ENCODE assay signal across 8 mouse cellular contexts in the genomic region with DNA sequence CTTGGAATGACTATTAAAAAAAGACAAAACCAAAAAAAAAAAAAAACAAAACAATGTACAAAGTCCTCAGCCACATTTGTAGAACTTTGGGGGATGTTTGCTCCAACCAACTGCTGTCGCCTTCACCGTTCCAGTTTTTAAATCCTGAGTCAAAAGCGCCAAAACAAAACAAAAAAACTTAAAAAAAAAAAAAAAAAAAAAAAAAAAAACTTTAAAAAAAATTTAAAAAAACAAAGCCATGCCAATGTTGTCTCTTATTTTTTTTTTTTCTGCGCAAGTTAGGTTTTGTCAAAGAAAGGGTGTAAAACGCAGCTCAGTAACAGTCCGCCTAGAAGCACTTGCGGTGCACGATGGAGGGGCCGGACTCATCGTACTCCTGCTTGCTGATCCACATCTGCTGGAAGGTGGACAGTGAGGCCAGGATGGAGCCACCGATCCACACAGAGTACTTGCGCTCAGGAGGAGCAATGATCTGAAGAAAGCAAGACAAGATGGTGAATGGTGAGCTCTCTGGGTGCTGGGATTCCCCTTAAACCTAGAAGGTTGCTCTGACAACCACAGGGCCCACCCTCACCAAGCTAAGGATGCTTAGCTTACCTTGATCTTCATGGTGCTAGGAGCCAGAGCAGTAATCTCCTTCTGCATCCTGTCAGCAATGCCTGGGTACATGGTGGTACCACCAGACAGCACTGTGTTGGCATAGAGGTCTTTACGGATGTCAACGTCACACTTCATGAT. TPM values are rescaled to one million over a fixed set of nuclear protein-coding genes. Genes with fewer than 3 reads are reported as not detected.
DNase-seq lines count a peak whose midpoint lies in the region; ATAC-seq and TF ChIP-seq lines count a peak whose summit lies in the region.

No protein-coding gene starts in this region.

- H3K4me3 ChIP-seq in megakaryocyte, embryonic 14.5 days (replicated peaks): peak overlapping the region; percentile 99
- H3K4me3 ChIP-seq in cortical plate, adult 2 months (ENCODE audit: insufficient read depth, low read length): peak overlapping the region; percentile 96; the same call in 1 of the 2 replicates
- peak overlapping the region; percentile 100 for H3K4me3 ChIP-seq in hindbrain, embryonic 14.5 days (replicated peaks; ENCODE audit: low read length)
- peak overlapping the region; percentile 100 for H3K4me3 ChIP-seq in midbrain, embryonic 14.5 days (replicated peaks; ENCODE audit: low read depth, low read length)

- no peak for ATAC-seq in megakaryocyte, adult 5-6 weeks (ENCODE audit: poor library complexity, severe bottlenecking)
- ATAC-seq in hindbrain, embryonic 14.5 days (ENCODE audit: low FRiP score): no peak
- no peak for ATAC-seq in midbrain, embryonic 14.5 days (ENCODE audit: low FRiP score, low TSS enrichment)

- peak overlapping the region; percentile 88 for H3K4me2 ChIP-seq in hindbrain, embryonic 14.5 days (replicated peaks)
- peak overlapping the region; percentile 91 for H3K4me2 ChIP-seq in midbrain, embryonic 14.5 days (ENCODE audit: low read length)

- no peak for TF ChIP-seq CTCF in cortical plate, adult 2 months (IDR thresholded peaks at IDR 0.05; ENCODE audit: extremely low read depth, insufficient read depth, low read length)

- no peaks in the 10 kb centered on the region for H3K9me3 ChIP-seq in megakaryocyte, embryonic 14.5 days
- no peaks in the 10 kb centered on the region for H3K9me3 ChIP-seq in hindbrain, embryonic 14.5 days (ENCODE audit: control insufficient read depth, low read length)
- no peaks in the 10 kb centered on the region for H3K9me3 ChIP-seq in midbrain, embryonic 14.5 days (ENCODE audit: control insufficient read depth, low read length)

- peaks cover 81% of the 10 kb centered on the region for H3K4me1 ChIP-seq in megakaryocyte, embryonic 14.5 days
- H3K4me1 ChIP-seq in cortical plate, adult 2 months (ENCODE audit: control insufficient read depth, insufficient read depth, low read length): peaks cover 22% of the 10 kb centered on the region
- peaks cover 44% of the 10 kb centered on the region for H3K4me1 ChIP-seq in hindbrain, embryonic 14.5 days (replicated peaks; ENCODE audit: control insufficient read depth, insufficient read depth, low read length)
- H3K4me1 ChIP-seq in midbrain, embryonic 14.5 days (ENCODE audit: control insufficient read depth, insufficient read depth, low read length): peaks cover 36% of the 10 kb centered on the region

- peak overlapping the region; percentile 100 for H3K9ac ChIP-seq in hindbrain, embryonic 14.5 days
- H3K9ac ChIP-seq in midbrain, embryonic 14.5 days (replicated peaks; ENCODE audit: low read length): 0 out of 2 replicates have a peak overlapping the region, but pooled peaks have one; percentile 2

- H3K27ac ChIP-seq in cortical plate, adult 2 months (ENCODE audit: insufficient read depth, low read length): no peak overlapping the region
- no peak overlapping the region for H3K27ac ChIP-seq in hindbrain, embryonic 14.5 days
- no peak overlapping the region; the same call in 1 of the 2 replicates for H3K27ac ChIP-seq in midbrain, embryonic 14.5 days (replicated peaks; ENCODE audit: low read depth, low read length)

- intact Hi-C loops in left cerebral cortex, postnatal 4 days (cut with DNase I): no loop called here

- peaks cover 69% of the 10 kb centered on the region for H3K36me3 ChIP-seq in megakaryocyte, embryonic 14.5 days (replicated peaks; ENCODE audit: low read length)
- H3K36me3 ChIP-seq in hindbrain, embryonic 14.5 days (replicated peaks; ENCODE audit: control insufficient read depth, insufficient read depth): peaks cover 68% of the 10 kb centered on the region
- peaks cover 66% of the 10 kb centered on the region for H3K36me3 ChIP-seq in midbrain, embryonic 14.5 days (ENCODE audit: control insufficient read depth, insufficient read depth, low read length)

- no peaks in the 10 kb centered on the region for H3K27me3 ChIP-seq in megakaryocyte, embryonic 14.5 days (replicated peaks)
- no peaks in the 10 kb centered on the region for H3K27me3 ChIP-seq in hindbrain, embryonic 14.5 days (ENCODE audit: control insufficient read depth, insufficient read depth, low read length)
- H3K27me3 ChIP-seq in midbrain, embryonic 14.5 days (ENCODE audit: control insufficient read depth, insufficient read depth, low read length): no peaks in the 10 kb centered on the region

- DNase-seq in hindbrain, embryonic 14.5 days (ENCODE audit: low spot score): no peak
- no peak for DNase-seq in midbrain, embryonic 14.5 days
- DNase-seq in embryo, embryonic 9.5 days (ENCODE audit: extremely low spot score): no peak
- DNase-seq in left cerebral cortex, postnatal 4 days: no peak
- no peak for DNase-seq in cerebellum, postnatal 4 days (ENCODE audit: low spot score in 2 of 2)

- TF ChIP-seq POLR2A in cortical plate, adult 2 months (IDR thresholded peaks at IDR 0.05; ENCODE audit: extremely low read depth, insufficient read depth, low read length): 0 out of 2 replicates have a peak, but pooled peaks have one; percentile 32

- 72% methylated on average over 14 of the region's 14 CpGs for WGBS in hindbrain, embryonic 14.5 days
- 86% methylated on average over 14 of the region's 14 CpGs for WGBS in midbrain, embryonic 14.5 days

RNA-seq across cellular contexts. Expression of gene Actb, which starts 2.9 kb away (rescaled TPM):
- 9,487 and 13,262 TPM in 2 replicates for polyA plus RNA-seq in megakaryocyte, embryonic 14.5 days (2012; ENCODE audit: insufficient read depth, low replicate concordance)
- total RNA-seq in megakaryocyte, adult 5-6 weeks (2015): 15,428 and 15,938 TPM in 2 replicates
- total RNA-seq in megakaryocyte, adult 5-6 weeks (2017): 7,091 and 10,908 TPM in 2 replicates
- polyA plus RNA-seq in cortical plate, adult 2 months (2012; rRNA removed): 2,590 and 2,602 TPM in 2 replicates
- polyA plus RNA-seq in hindbrain, embryonic 14.5 days (2014; fragmentation: Nextera tagmentation; extraction: Ambion mirVana): 13,534 and 14,549 TPM in 2 replicates
- 16,375 and 16,992 TPM in 2 replicates for polyA plus RNA-seq in midbrain, embryonic 14.5 days (2014; fragmentation: Nextera tagmentation; extraction: Ambion mirVana)
- 1,000 to 10,000 TPM; 5,289 to 5,459 TPM for total RNA-seq in left cerebral cortex, postnatal 4 days (2021)

RNA-seq across cellular contexts. Expression of gene Fbxl18, which starts 8.4 kb away (rescaled TPM):
- 4.7 and 4.9 TPM in 2 replicates for polyA plus RNA-seq in megakaryocyte, embryonic 14.5 days (2012; ENCODE audit: insufficient read depth, low replicate concordance)
- total RNA-seq in megakaryocyte, adult 5-6 weeks (2015): 1.7 and 3.0 TPM in 2 replicates
- 2.6 and 2.7 TPM in 2 replicates for total RNA-seq in megakaryocyte, adult 5-6 weeks (2017)
- polyA plus RNA-seq in cortical plate, adult 2 months (2012; rRNA removed): 22.4 and 22.7 TPM in 2 replicates
- 26.1 TPM in 2 replicates for polyA plus RNA-seq in hindbrain, embryonic 14.5 days (2014; fragmentation: Nextera tagmentation; extraction: Ambion mirVana)
- 28.6 and 28.8 TPM in 2 replicates for polyA plus RNA-seq in midbrain, embryonic 14.5 days (2014; fragmentation: Nextera tagmentation; extraction: Ambion mirVana)
- total RNA-seq in left cerebral cortex, postnatal 4 days (2021): 10 to 100 TPM; 34.6 to 35.8 TPM

RNA-seq across cellular contexts. Expression of gene Fscn1, which starts 56.5 kb away (rescaled TPM):
- polyA plus RNA-seq in megakaryocyte, embryonic 14.5 days (2012; ENCODE audit: insufficient read depth, low replicate concordance): 1.3 and 3.6 TPM in 2 replicates
- not detected in 2 replicates for total RNA-seq in megakaryocyte, adult 5-6 weeks (2015)
- 0.08 and 0.11 TPM in 2 replicates for total RNA-seq in megakaryocyte, adult 5-6 weeks (2017)
- polyA plus RNA-seq in cortical plate, adult 2 months (2012; rRNA removed): 260 and 267 TPM in 2 replicates
- 459 and 508 TPM in 2 replicates for polyA plus RNA-seq in hindbrain, embryonic 14.5 days (2014; fragmentation: Nextera tagmentation; extraction: Ambion mirVana)
- polyA plus RNA-seq in midbrain, embryonic 14.5 days (2014; fragmentation: Nextera tagmentation; extraction: Ambion mirVana): 521 and 580 TPM in 2 replicates
- total RNA-seq in left cerebral cortex, postnatal 4 days (2021): 100 to 1,000 TPM; 530 to 553 TPM

Comparison
In these comparisons a context has a peak if more than half of its experiments do, and no peak if none do; other contexts are left out.
1. RNA of gene Fscn1, which starts 56.5 kb away (polyA plus RNA-seq): 521 to 580 TPM in midbrain, embryonic 14.5 days, 459 to 508 TPM in hindbrain, embryonic 14.5 days and 260 to 267 TPM in cortical plate, adult 2 months; 1.3 to 3.6 TPM in megakaryocyte, embryonic 14.5 days; every median in the first group is over 10 times any median in the second.
2. Peak in every context shown above with its lines, with median percentiles within 50 percentile points of each other: H3K4me3 ChIP-seq.